Mouse (Mus musculus) heart, embryonic 13.5 days (tissue): ENCODE results near the gene Rnaseh2a. TPM values are rescaled to one million over a fixed set of nuclear protein-coding genes. Genes with fewer than 3 reads are reported as not detected.

Experiments
- ATAC-seq: fragments of 200-750 bp; cut with Nextera tagmentation; 2 replicates; pipeline ENCODE4 v1.8.0; 2017; ENCODE audit warnings: moderate TSS enrichment; ENCODE audit not compliant: insufficient number of reproducible peaks, low FRiP score, low TSS enrichment; ENCODE audit errors: extremely low read depth
- H3K27ac ChIP-seq: fragments of 300-500 bp; sonication (generic); replicated peaks from 2 replicates; pipeline ENCODE4 v1.5.1; 2015; ENCODE audit warnings: moderate library complexity, mild to moderate bottlenecking, inconsistent platforms
- H3K27me3 ChIP-seq: fragments of 300-500 bp; sonication (generic); replicated peaks from 2 replicates; pipeline ENCODE4 v1.6.1; 2015; ENCODE audit warnings: mild to moderate bottlenecking, inconsistent platforms
- H3K36me3 ChIP-seq: fragments of 300-500 bp; sonication (generic); 2 replicates; pipeline ENCODE4 v1.6.1; 2015; ENCODE audit warnings: mild to moderate bottlenecking, inconsistent platforms
- H3K4me1 ChIP-seq: fragments of 300-500 bp; sonication (generic); 2 replicates; pipeline ENCODE4 v1.6.1; 2015; ENCODE audit warnings: inconsistent platforms
- H3K4me2 ChIP-seq: fragments of 300-500 bp; sonication (generic); 2 replicates; pipeline ENCODE4 v1.6.1; 2015; ENCODE audit warnings: inconsistent platforms, mild to moderate bottlenecking, moderate library complexity
- H3K4me3 ChIP-seq: fragments of 300-500 bp; sonication (generic); 2 replicates; pipeline ENCODE4 v1.5.1; 2015; ENCODE audit warnings: moderate library complexity, mild to moderate bottlenecking, inconsistent platforms
- H3K9ac ChIP-seq: fragments of 300-500 bp; sonication (generic); 2 replicates; pipeline ENCODE4 v1.6.1; 2015; ENCODE audit warnings: inconsistent platforms, mild to moderate bottlenecking, moderate library complexity
- H3K9me3 ChIP-seq: fragments of 300-500 bp; sonication (generic); 2 replicates; pipeline ENCODE4 v1.6.1; 2016; ENCODE audit warnings: inconsistent platforms
- WGBS: fragments of 180-500 bp; shearing (Covaris S2); methylation state at CpG from one replicate; pipeline ENCODE4 v1.1.7; 2015; ENCODE audit warnings: mixed read lengths; 5-methylcytosine and 5-hydroxymethylcytosine counted together
- polyA plus RNA-seq: library from polyadenylated mRNA; unstranded; fragments of >200 nt; fragmentation: Nextera tagmentation; extraction: Ambion mirVana; gene quantifications from 2 replicates; pipeline ENCODE4 v1.2.1, GENCODE M21; 2015

Gene Rnaseh2a
- polyA plus RNA-seq, 1 experiment from 2014 or later = 82.8 TPM

DNA sequence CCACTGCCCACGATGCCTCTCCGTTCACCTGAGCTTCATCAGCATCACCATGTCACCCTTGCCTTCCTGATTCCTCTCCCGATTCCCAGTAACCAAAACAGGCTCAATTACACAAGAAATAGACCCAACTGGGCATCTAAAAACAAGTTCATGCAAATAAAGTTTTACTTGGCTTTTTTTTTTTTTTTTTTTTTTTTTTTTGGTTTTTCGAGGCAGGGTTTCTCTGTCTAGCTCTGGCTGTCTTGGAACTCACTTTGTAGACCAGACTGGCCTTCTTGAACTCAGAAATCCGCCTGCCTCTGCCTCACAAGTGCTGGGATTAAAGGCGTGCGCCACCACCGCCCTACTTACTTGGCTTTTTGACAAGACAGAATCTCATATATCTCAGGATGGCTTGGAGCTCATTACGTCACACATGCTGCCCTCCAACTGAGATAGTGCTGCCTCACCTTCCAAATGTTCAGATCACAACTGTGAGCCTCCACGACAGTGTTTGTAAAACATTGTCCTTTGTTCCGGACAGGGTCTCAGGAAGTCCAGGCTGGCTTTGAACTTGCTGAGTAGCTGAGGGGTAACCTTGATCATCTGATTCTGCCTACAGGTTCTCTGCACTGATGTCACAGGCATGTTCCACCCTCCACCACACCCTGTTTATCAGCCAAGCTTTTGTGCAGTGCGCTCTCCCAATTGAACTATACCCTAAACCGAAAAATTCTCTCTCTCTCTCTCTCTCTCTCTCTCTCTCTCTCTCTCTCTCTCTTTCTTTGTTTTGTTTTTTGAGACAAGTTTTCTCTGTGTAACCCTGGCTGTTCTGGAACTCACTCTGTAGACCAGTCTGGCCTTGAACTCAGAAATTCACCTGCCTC, 31.7 kb downstream of the Rnaseh2a start:
- H3K4me2 ChIP-seq = peak overlapping the region; percentile 73

DNA sequence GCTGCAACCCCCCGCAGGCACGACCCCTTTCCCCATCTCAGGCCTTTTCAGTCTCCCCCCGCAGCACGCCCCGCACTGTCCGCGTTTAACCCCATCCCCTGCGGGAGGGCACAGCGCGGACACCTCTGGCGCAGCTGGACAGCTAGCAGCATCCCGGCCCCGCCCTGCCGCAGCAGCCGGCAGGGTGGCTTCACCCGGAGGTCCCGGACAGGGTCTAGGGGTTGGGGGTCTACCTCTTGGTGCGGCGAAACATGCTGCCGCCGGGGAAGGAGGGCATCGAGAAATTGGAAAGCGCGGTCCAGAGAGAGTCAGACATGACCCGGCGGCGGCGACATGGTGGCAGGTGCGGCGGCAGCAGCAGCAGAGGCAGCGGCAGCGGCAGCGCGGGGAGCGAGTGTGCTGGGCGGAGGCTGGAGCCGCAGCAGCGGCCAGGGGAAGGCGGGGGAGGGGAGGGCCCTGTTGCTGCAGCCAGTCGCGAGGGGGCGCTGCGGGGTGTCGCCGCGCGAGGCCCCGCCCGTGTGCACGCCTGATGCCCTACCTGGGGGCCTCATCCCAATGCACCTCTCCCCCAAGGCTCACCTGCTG, 32.5 kb downstream of the Rnaseh2a start, which contains the start of gene Mast1:
Gene Mast1, minus strand, starts transcription at position 398 of the 585 bp plus-strand sequence.
- under 1% methylated on average over 47 of the region's 50 CpGs for WGBS
- H3K4me2 ChIP-seq = peak within 1 kb of the TSS; percentile 73
- peak; percentile 22; the same call in 1 of the 2 replicates for ATAC-seq
- H3K36me3 ChIP-seq = no peaks in the 10 kb centered on the region
- no peaks in the 10 kb centered on the region for H3K9me3 ChIP-seq
- H3K9ac ChIP-seq = peak within 1 kb of the TSS; percentile 65
- H3K4me3 ChIP-seq = peak within 1 kb of the TSS; percentile 52
- H3K4me1 ChIP-seq = peaks cover 17% of the 10 kb centered on the region
- no peak within 1 kb of the TSS for H3K27ac ChIP-seq
- H3K27me3 ChIP-seq = peaks cover 94% of the 10 kb centered on the region

More for the DNA sequence above, 31.7 kb downstream of the Rnaseh2a start:
- H3K27me3 ChIP-seq = peaks cover 92% of the 10 kb centered on the region
- no peak for ATAC-seq
- H3K27ac ChIP-seq = no peak overlapping the region
- WGBS = 58% methylated on average over 13 of the region's 13 CpGs
- H3K4me3 ChIP-seq = peak overlapping the region; percentile 52
- H3K4me1 ChIP-seq = peaks cover 17% of the 10 kb centered on the region
- H3K9me3 ChIP-seq = no peaks in the 10 kb centered on the region
- no peaks in the 10 kb centered on the region for H3K36me3 ChIP-seq
- H3K9ac ChIP-seq = no peak overlapping the region

DNA sequence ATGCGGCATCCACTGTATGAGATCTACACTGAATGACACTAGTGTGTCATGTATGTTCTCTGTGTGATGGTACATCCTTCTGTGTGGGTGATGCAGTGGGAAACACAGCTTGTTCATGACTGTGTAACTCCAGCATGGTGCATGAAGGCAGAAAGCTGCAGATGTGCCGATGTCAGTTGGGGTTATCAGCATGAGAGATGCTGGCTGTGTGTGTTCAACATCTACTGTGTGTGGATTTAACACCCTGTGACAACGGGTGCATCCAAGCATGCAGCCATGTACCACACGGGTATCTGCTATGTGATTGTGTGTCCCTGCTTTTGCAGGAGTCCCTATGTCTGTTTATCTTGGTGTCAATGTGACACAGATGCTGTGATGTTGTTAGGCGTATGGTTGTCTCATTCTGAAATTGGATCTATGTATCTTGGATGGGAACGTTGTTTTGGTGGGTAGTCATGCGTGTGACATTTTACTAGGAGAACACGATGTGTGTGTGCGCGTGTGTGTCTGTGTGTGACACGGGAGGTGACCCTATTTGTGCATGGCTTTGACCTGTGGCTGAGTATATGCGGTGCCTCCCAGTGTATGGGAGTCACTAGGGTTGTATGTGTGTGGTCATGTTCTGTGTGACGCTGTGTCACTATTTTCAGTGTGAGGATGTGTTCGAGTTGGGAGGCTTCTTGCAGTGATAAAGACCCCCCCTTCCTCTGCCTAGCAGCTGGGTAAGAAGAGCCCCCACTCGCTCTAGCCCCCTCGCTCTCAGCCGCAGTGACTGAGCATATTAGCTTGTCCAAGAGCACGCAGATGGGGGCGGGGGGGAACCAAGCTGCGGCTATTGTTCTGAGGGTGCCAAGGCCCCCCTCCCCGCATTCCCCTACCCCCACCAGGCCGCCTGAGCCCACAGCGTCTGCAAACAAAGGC, 33.3 kb downstream of the Rnaseh2a start:
- 25% methylated on average over 23 of the region's 23 CpGs for WGBS
- peak overlapping the region; percentile 73 for H3K4me2 ChIP-seq
- no peaks in the 10 kb centered on the region for H3K36me3 ChIP-seq
- peak overlapping the region; percentile 65; the same call in 1 of the 2 replicates for H3K9ac ChIP-seq
- peak overlapping the region; percentile 52 for H3K4me3 ChIP-seq
- no peaks in the 10 kb centered on the region for H3K9me3 ChIP-seq
- no peak overlapping the region for H3K27ac ChIP-seq
- ATAC-seq = no peak
- peaks cover 17% of the 10 kb centered on the region for H3K4me1 ChIP-seq
- H3K27me3 ChIP-seq = peaks cover 95% of the 10 kb centered on the region

DNA sequence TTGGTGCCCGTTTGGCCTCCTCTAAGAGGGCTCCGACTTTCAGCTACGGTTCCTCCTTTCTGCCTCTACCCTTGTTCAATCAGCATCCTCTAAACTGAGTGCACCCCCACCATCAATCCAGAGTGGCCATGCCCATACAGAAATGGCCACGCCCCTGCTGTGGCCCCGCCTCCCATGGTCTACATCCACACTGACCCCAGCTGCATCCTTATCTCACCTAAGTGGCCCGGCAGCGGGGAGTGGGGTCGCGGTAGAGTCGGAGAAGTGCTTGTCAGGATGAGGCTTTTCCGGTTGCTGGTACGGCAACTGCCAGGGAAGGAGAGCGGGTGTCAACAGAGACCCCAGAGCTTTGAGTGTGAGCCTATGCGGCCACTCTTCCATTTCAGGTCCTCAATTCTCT, 34.1 kb downstream of the Rnaseh2a start:
- no peak overlapping the region for H3K27ac ChIP-seq
- H3K4me2 ChIP-seq = no peak overlapping the region
- peaks cover 17% of the 10 kb centered on the region for H3K4me1 ChIP-seq
- H3K36me3 ChIP-seq = no peaks in the 10 kb centered on the region
- WGBS = 6% methylated on average over 14 of the region's 14 CpGs
- H3K4me3 ChIP-seq = no peak overlapping the region
- ATAC-seq = no peak
- no peak overlapping the region for H3K9ac ChIP-seq
- no peaks in the 10 kb centered on the region for H3K9me3 ChIP-seq
- H3K27me3 ChIP-seq = peaks cover 95% of the 10 kb centered on the region

DNA sequence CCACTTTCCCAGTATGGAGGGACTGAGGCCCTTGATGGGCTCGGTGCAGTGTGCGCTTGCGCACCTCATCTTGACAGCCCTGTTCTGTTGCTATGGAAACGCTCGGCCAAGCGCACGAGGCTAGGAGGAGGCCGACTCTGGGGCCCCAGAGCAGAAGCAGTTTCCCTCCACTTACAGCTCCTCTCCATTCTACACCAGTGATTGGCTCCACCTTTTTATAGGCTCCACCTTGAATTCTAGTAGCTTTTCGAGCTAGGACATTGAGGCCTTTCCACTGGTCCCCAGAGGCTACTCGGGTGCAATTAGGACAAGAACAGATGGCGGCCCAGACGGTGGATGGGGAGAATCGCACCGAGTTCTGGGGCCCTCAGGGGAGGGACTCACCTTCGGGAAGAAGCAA, 34.7 kb downstream of the Rnaseh2a start:
- no peak for ATAC-seq
- WGBS = 2% methylated on average over 15 of the region's 15 CpGs
- Histone ChIP-seq H3K9me3 (no peaks in the 10 kb centered on the region), H3K27me3 (peaks cover 96% of the 10 kb centered on the region), H3K27ac (no peak overlapping the region), H3K9ac (no peak overlapping the region), H3K36me3 (no peaks in the 10 kb centered on the region), H3K4me1 (peaks cover 17% of the 10 kb centered on the region), H3K4me3 (no peak overlapping the region), H3K4me2 (no peak overlapping the region)

DNA sequence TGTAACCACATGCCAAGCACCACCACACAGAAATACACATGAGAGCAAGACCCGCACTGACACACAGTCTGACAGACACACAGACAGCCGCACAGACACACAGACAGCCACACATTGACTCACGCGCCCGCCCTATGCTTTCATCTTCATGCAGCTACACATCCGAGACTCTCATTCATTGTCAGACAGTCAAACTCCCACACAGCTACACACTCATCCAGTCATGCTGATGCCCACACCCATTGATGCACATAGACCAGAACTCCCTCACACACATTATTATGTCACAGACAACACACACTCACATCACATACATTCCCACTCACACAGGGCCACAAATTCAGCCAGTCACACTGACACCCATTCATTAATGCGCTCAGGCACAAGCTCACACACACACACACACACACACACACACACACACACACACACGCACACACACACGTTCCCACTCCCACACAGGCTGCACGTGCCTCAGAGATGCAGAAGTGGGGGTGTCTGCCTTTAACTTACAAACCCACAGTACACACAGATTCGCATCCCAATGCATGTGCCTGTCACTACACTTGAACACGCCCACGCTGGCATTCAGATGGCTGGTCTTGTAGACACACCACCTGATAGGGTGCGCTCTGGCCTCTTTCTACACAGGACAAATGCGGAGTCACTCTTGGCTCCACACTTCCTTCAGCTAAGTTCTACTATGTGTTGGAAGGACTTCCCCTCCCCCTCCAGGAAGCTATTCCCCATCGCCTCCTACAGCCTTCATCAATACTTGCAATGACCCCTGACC, 35.6 kb downstream of the Rnaseh2a start:
- Histone ChIP-seq H3K27me3 (peaks cover 96% of the 10 kb centered on the region), H3K4me2 (no peak overlapping the region), H3K4me3 (no peak overlapping the region), H3K4me1 (peaks cover 20% of the 10 kb centered on the region), H3K36me3 (no peaks in the 10 kb centered on the region), H3K9me3 (no peaks in the 10 kb centered on the region), H3K9ac (no peak overlapping the region), H3K27ac (no peak overlapping the region)
- ATAC-seq = no peak
- WGBS = 76% methylated on average over 16 of the region's 16 CpGs

DNA sequence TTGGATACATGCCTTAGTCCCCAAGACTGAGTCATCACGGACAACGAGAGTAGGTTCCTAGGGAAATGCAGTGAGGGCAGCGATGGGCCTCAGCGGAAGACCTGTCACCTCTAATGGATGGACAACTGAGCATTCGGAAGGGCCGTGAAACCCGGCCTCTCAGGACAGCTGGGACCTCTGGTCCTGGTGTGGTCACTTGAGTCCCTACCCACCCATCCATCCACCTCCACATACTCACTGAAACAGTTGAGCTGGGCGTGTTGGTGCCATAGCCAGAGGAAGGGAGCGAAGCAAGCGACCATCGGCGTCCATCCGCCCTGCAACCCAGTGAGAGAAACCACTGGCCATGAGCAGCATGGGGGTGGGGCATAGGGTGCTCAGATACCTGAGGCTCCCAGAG, 39.0 kb downstream of the Rnaseh2a start:
- H3K4me1 ChIP-seq = peaks cover 19% of the 10 kb centered on the region
- 80% methylated on average over 13 of the region's 13 CpGs for whole genome bisulfite sequencing
- no peak overlapping the region for H3K4me2 ChIP-seq
- H3K36me3 ChIP-seq = no peaks in the 10 kb centered on the region
- H3K9me3 ChIP-seq = no peaks in the 10 kb centered on the region
- ATAC-seq = no peak
- no peak overlapping the region for H3K27ac ChIP-seq
- H3K9ac ChIP-seq = no peak overlapping the region
- H3K4me3 ChIP-seq = no peak overlapping the region
- H3K27me3 ChIP-seq = peaks cover 89% of the 10 kb centered on the region

DNA sequence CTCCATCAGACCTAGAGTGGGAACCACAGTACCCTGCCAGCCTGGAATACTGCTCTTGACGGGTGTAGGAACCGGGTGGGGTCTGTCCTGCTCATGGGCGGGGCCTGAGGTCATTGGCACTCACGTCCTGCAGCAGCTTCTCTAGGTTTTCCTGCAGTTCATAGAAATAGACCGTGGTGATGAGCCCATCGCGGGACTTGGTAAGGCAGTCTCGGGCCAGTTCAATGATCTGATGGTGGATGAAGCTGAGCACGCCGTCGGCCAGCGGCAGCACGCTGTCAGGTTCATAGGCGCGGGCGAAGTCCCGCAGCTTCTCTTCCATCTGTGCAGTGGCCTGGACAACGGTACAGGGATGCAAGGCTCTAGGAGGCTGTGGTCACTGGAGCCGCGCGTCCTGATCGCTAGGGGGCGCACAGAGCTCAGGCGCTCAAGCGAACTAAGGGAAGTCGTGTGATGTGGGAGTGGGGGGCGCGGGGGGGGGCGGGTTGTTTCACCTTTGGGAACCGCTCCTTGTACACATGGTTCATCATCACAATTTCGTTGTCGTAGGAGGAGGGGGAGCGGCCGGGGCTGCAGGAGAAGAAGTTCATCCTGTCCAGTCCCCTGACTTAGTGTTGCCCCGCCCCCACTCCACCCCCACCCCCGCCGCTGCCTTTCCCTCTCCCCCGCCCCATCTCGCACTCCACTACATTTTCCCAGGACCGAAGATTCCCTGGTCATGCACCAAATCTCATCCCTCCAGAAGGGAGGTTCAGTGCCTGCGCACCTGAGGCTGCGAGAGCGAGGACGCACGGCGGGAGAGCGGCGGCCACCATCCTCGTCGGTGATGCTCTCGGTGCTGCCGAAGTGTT, 40.9 kb downstream of the Rnaseh2a start:
- H3K4me1 ChIP-seq = peaks cover 9% of the 10 kb centered on the region; the same call in 1 of the 2 replicates
- ATAC-seq = peak; percentile 60; the same call in 1 of the 2 replicates
- WGBS = 4% methylated on average over 51 of the region's 52 CpGs
- peak overlapping the region; percentile 42 for H3K4me3 ChIP-seq
- H3K27ac ChIP-seq = no peak overlapping the region
- peak overlapping the region; percentile 70 for H3K4me2 ChIP-seq
- H3K27me3 ChIP-seq = peaks cover 89% of the 10 kb centered on the region
- H3K36me3 ChIP-seq = no peaks in the 10 kb centered on the region
- H3K9ac ChIP-seq = peak overlapping the region; percentile 40; the same call in 1 of the 2 replicates
- no peaks in the 10 kb centered on the region for H3K9me3 ChIP-seq

DNA sequence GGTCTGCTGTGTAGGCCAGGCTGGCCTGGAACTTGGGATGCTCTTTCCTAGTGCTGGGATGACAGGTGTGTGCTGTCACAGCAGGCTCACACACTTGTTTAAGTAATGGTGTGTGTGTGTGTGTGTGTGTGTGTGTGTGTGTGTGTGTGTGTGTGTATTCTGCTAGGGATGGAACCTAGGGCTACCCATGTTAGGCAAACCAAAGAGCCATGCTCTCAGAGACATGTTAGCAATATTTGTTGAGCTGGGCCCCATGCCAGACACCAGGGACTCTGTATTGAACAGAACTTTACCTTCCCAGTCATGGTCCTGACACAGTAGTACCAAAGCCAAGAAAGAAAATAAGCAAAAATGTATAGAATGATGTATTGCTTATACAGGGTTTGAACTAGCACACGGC, 42.1 kb downstream of the Rnaseh2a start:
- WGBS = 59% methylated on average over 1 of the region's 1 CpGs
- Histone ChIP-seq H3K27ac (no peak overlapping the region), H3K4me3 (no peak overlapping the region), H3K27me3 (peaks cover 88% of the 10 kb centered on the region), H3K4me2 (no peak overlapping the region), H3K4me1 (peaks cover 9% of the 10 kb centered on the region; the same call in 1 of the 2 replicates), H3K9ac (no peak overlapping the region), H3K36me3 (no peaks in the 10 kb centered on the region), H3K9me3 (no peaks in the 10 kb centered on the region)
- no peak for ATAC-seq

DNA sequence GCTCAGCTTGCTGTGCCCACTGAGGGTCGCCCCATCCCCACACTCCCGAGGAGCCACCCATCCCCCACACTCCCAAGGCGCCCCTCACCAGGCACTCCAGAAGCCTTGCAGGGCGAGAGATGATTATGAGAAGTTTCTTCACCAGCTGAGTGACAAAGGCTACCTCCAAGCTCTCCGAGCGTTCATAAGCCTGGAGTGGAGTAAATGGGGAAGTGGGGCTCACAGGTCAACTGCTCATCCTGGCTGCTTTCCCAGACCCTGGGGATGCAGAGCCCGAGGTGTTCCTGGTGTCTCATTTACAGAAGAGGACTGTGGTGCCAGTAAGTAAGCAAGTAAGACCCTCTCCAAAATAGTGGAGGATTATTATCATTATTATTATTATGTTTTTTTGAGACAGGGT, 44.0 kb downstream of the Rnaseh2a start:
- 55% methylated on average over 7 of the region's 7 CpGs for WGBS
- Histone ChIP-seq H3K27ac (no peak overlapping the region), H3K9me3 (no peaks in the 10 kb centered on the region), H3K4me3 (no peak overlapping the region), H3K27me3 (peaks cover 80% of the 10 kb centered on the region), H3K4me1 (peaks cover 16% of the 10 kb centered on the region), H3K36me3 (no peaks in the 10 kb centered on the region), H3K9ac (no peak overlapping the region), H3K4me2 (no peak overlapping the region)
- no peak for ATAC-seq
